Mouse (Mus musculus) hindbrain, embryonic 16.5 days (tissue): ENCODE data around the gene Strn3. TPM values are rescaled to one million over a fixed set of nuclear protein-coding genes. Genes with fewer than 3 reads are reported as not detected.

ENCODE experiments used
- ATAC-seq: fragments of 200-750 bp; cut with Nextera tagmentation; 2 replicates; pipeline ENCODE4 v1.8.0; 2017; ENCODE audit warnings: moderate TSS enrichment, moderate library complexity
- H3K27ac ChIP-seq: fragments of 300-500 bp; sonication (generic); 2 replicates; pipeline ENCODE4 v1.5.1; 2014; ENCODE audit warnings: low read depth, mild to moderate bottlenecking, control low read depth, low read length, moderate library complexity
- H3K27me3 ChIP-seq: fragments of 300-500 bp; sonication (generic); replicated peaks from 2 replicates; pipeline ENCODE4 v1.6.1; 2014; ENCODE audit warnings: low read length; ENCODE audit not compliant: control insufficient read depth, insufficient read depth
- H3K36me3 ChIP-seq: fragments of 300-500 bp; sonication (generic); 2 replicates; pipeline ENCODE4 v1.6.1; 2014; ENCODE audit warnings: mild to moderate bottlenecking, low read length, moderate library complexity, mixed read lengths; ENCODE audit not compliant: control insufficient read depth, insufficient read depth
- H3K4me1 ChIP-seq: fragments of 300-500 bp; sonication (generic); 2 replicates; pipeline ENCODE4 v1.6.1; 2014; ENCODE audit warnings: low read depth, low read length; ENCODE audit not compliant: control insufficient read depth, insufficient read depth
- H3K4me2 ChIP-seq: fragments of 300-500 bp; sonication (generic); 2 replicates; pipeline ENCODE4 v1.6.1; 2014; ENCODE audit warnings: mild to moderate bottlenecking, low read length, control low read depth, moderate library complexity
- H3K4me3 ChIP-seq: fragments of 300-500 bp; sonication (generic); 2 replicates; pipeline ENCODE4 v1.5.1; 2014; ENCODE audit warnings: mild to moderate bottlenecking, low read length, control low read depth, moderate library complexity
- H3K9ac ChIP-seq: fragments of 300-500 bp; sonication (generic); 2 replicates; pipeline ENCODE4 v1.6.1; 2014; ENCODE audit warnings: low read depth, mild to moderate bottlenecking, control low read depth, low read length, moderate library complexity
- H3K9me3 ChIP-seq: fragments of 300-500 bp; sonication (generic); 2 replicates; pipeline ENCODE4 v1.6.1; 2014; ENCODE audit warnings: mild to moderate bottlenecking, low read length, moderate library complexity; ENCODE audit not compliant: control insufficient read depth
- WGBS: fragments of 180-500 bp; shearing (Covaris S2); extraction: QIAGEN DNeasy Blood & Tissue Kit; methylation state at CpG from one replicate; pipeline ENCODE4 v1.1.7; 2014; 5-methylcytosine and 5-hydroxymethylcytosine counted together
- polyA plus RNA-seq: library from polyadenylated mRNA; unstranded; fragments of >200 nt; fragmentation: Nextera tagmentation; extraction: Ambion mirVana; gene quantifications from 2 replicates; pipeline ENCODE4 v1.2.1, GENCODE M21; 2015

Gene Strn3
- polyA plus RNA-seq, 1 experiment from 2014 or later: 28.7 TPM

GRCm38 (mm10) chr12:51569472-51569871 lies 122.2 kb downstream of the Strn3 start:
- Histone ChIP-seq H3K9ac (no peak overlapping the region), H3K36me3 (no peaks in the 10 kb centered on the region), H3K27ac (no peak overlapping the region), H3K4me2 (no peak overlapping the region), H3K9me3 (peaks cover 2% of the 10 kb centered on the region; the same call in 1 of the 2 replicates), H3K4me1 (no peaks in the 10 kb centered on the region), H3K4me3 (no peak overlapping the region), H3K27me3 (no peaks in the 10 kb centered on the region)
- ATAC-seq: no peak
- WGBS: 90% methylated on average over 8 of the region's 8 CpGs

- Histone ChIP-seq H3K27me3 (no peaks in the 10 kb centered on the region), H3K36me3 (no peaks in the 10 kb centered on the region), H3K9me3 (peaks cover 2% of the 10 kb centered on the region; the same call in 1 of the 2 replicates), H3K4me3 (no peak overlapping the region), H3K4me2 (no peak overlapping the region), H3K4me1 (no peaks in the 10 kb centered on the region), H3K9ac (no peak overlapping the region), H3K27ac (no peak overlapping the region)
- WGBS: 80% methylated on average over 7 of the region's 7 CpGs
- no peak for ATAC-seq
These were observed 124.5 kb downstream of the Strn3 start for GRCm38 (mm10) chr12:51567225-51567624.

GRCm38 (mm10) chr12:51561416-51561815 lies 130.3 kb downstream of the Strn3 start:
- no peak overlapping the region for H3K4me3 ChIP-seq
- H3K27ac ChIP-seq: no peak overlapping the region
- ATAC-seq: no peak
- no peaks in the 10 kb centered on the region for H3K4me1 ChIP-seq
- H3K9ac ChIP-seq: no peak overlapping the region
- H3K36me3 ChIP-seq: no peaks in the 10 kb centered on the region
- no peak overlapping the region for H3K4me2 ChIP-seq
- H3K9me3 ChIP-seq: peaks cover 2% of the 10 kb centered on the region; the same call in 1 of the 2 replicates
- H3K27me3 ChIP-seq: no peaks in the 10 kb centered on the region
- WGBS: 65% methylated on average over 9 of the region's 9 CpGs

Other genes with a start within 250 kb of the Strn3 start
- 26.5 and 29.6 TPM in 2 replicates for gene Coch, start 98.6 kb downstream of the Strn3 start, polyA plus RNA-seq
- gene Ap4s1, start 864 bp downstream of the Strn3 start, polyA plus RNA-seq: 55.7 and 58.4 TPM in 2 replicates
- gene Hectd1, start 137.6 kb upstream of the Strn3 start, polyA plus RNA-seq: 31.3 and 33.3 TPM in 2 replicates